Mouse (Mus musculus) ZHBTc4 (cell line): ENCODE data around the gene Inhbc.

Experiments used
- DNase-seq: peaks from one replicate; pipeline ENCODE4 v3.0.0-alpha.2; 2011; ENCODE audit warnings: low read depth, low spot score

The Inhbc gene

GRCm38 (mm10) chr10:127369834-127370820 lies at the start of gene Inhbc:
Gene Inhbc (minus strand): TSS chr10:127370431.
- no peak for DNase-seq

DNA sequence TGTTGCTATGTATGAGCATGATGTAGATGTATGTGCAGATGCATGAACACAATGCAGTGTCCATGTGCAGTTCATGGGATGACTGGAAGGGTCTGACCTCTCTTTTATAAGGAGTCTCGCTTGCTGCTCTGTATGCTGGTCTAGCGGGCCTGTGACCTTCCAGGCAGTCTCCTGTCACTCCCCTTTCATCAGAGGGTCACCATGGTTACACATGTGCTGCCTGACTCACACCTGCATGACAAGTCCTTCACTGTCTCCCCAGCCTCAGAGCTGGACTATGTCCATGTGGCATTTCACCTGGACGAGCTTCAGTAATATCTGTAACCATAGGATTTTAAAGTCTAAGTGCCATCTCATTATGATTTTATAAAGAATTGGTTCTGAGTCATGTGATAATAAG lies 43.9 kb upstream of the Inhbc start:
- no peak for DNase-seq

GRCm38 (mm10) chr10:127413585-127413984 lies 43.4 kb upstream of the Inhbc start:
- no peak for DNase-seq

GRCm38 (mm10) chr10:127412776-127413175 lies 42.5 kb upstream of the Inhbc start:
- DNase-seq = no peak

DNA sequence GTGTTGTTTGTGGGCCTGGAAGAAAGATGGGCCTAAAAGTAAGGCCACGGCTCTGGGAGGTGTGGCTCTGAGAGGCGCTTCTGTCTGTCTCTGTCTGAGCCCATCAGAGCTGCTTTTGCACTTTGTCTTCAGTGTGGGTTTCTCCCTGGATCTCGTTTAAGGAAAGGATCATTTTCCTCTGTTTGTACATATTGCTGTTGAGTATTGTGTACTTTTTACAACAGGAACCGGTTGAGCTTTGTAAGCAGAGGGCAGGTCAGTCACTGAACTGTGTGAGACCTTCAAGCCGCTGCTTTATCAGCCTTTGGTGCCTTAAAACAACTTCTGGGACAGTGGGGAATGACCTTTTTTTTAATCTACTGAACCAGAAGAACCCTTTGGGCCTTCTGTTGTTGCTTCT lies 41.9 kb upstream of the Inhbc start:
- DNase-seq = no peak

GRCm38 (mm10) chr10:127407391-127407790 lies 37.2 kb upstream of the Inhbc start:
- no peak for DNase-seq

DNA sequence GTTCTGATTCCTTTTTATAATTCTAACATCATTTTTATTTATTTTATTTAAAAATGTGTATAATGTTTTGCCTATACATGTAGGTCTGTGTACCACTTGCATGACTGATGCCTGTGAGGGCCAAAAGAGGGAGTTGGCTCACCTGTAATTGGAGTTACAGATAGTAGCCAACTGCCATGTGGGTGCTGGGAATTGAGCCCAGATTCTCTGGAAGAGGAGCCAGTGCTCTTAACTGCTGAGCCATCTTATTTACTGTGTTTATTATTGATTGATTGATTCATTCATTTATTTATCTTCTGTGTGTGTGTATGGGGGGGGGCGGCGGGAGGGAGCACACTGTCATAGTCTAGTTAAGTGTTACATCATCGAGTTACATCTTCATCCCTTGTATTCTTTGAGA lies 34.5 kb upstream of the Inhbc start:
- DNase-seq = no peak

- peak; percentile 84 for DNase-seq
Observed at GRCm38 (mm10) chr10:127391774-127392173, 21.5 kb upstream of the Inhbc start.

GRCm38 (mm10) chr10:127381743-127382134 lies 11.5 kb upstream of the Inhbc start:
- DNase-seq = no peak

DNA sequence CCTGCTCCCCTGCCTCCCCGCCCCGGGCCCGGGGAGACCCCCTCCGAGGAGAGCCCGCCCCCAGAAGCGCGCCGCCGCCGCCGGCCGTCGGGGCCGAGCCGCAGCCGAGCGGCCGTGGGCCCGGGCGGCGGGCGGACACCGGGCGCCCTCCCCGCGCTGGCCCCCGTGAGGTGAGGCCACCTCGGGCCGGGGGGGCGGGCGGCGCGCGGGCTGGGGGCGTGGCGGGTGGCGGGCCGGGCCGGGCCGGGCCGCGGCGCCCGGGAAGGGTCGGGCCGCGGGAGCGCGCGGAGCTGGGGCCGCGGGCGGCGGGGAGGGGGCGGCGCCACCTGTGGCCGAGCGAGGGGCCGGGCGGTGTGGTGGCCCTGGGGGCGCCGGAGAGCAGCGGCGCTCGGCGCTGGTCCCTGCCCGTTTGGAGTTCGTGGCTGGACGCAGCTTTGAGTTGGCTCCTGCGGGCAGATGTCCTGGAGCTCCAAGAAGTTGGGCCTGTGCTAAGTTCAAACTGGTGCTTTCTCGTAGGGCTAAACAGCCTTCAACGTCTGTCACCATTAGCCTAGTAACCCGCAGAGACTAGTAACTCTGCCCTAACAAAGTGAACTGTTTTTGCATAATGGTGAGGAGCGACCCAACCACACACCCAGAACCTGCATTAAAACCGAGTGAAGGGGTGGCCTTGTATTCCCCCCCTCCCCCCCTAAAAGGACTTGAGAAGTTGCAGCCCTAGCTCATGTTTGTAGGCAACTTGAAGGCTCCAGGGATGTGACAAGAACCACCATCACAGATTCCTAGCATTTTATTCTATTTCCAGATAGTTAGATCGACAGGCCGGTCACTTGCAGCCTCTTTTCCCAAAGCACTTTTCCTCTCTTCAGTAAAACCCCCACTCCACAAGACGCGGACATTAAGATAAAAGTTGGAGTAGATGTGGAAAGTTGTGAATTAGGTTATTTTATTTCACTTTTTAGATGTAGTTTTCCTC lies 10.8 kb upstream of the Inhbc start:
- DNase-seq = peak; percentile 77

GRCm38 (mm10) chr10:127380251-127380691 lies 10.0 kb upstream of the Inhbc start, which contains the start of gene R3hdm2:
Gene R3hdm2 (plus strand): TSS chr10:127380327.
- DNase-seq = peak; percentile 98

GRCm38 (mm10) chr10:127379654-127380053 lies 9.4 kb upstream of the Inhbc start:
- no peak for DNase-seq

DNA sequence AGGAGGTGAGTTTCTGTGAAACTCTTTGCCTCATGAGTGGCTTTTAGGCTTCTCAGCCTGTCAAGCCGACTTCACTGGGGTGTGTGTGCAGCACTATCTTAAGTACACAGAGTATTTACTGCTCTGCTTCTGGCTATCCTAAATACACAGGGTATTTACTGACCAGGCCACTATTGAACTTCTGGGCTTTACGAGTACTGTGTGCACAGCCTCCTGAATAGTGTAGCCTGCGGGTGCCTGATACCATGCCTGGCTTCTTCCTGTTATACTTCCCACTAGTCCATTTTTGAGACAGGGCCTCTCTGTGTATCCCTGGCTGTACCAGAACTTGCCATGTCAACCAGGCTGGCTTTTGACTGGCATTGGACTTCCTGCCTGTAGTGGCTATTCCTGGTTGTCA lies 7.5 kb upstream of the Inhbc start:
- DNase-seq = no peak

DNA sequence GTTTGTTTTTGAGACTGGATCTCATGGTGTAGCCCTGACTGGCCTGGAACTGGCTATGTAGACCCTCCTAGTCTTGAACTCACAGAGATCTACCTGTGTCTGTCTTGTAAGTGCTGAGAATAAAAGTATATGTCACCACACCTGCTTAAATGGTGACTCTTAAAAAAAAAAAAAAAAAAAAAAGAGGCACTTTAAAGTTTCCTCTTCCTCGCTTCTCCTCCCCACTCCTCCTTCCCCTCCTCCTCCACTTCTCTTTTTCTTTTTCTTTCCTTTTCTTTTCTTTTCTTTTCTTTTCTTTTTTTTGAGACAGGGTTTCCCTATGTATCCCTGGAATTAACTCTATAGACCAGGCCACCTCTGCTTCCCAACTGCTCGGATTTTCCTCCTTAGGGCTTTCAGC lies 792 bp upstream of the Inhbc start:
- DNase-seq = no peak

DNA sequence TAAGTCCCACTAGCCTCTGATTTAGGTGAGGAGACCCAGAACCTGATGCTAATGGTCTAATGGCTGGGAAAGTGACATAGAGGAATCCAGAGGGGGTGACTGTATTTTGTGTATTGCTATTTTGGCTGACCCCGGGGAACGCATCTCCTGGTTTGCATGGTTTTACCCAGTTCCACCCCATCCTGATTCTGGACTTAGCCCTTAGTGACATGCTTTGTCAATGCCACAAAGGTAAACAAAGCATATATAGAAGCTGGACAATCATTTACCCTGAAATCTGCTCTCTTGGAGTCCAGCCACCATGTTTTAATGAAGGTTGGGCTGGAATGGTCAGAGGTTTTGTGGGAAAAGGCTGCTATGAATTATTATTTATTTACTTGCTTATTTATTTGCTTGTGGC lies 2.0 kb downstream of the Inhbc start:
- no peak for DNase-seq

DNA sequence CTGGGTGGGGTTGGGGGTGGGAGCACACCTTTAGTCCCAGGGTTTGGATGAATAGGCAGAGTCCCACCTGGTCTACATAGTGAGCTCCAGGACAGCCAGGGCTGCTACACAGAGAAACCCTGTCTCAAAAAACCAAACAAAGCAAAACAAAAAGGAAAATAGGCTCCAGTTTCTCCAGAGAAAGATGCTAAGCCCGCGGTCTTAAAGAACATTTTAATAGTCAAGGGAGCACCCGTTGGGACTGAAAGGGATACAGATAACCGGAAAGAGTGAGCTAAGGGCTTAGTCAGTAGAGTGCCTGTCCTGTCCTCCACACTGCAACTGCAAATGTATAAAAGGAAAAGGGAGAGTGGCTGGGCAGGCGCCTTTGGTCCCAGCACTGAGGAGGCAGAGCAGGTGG lies 3.1 kb downstream of the Inhbc start:
- DNase-seq = no peak

DNA sequence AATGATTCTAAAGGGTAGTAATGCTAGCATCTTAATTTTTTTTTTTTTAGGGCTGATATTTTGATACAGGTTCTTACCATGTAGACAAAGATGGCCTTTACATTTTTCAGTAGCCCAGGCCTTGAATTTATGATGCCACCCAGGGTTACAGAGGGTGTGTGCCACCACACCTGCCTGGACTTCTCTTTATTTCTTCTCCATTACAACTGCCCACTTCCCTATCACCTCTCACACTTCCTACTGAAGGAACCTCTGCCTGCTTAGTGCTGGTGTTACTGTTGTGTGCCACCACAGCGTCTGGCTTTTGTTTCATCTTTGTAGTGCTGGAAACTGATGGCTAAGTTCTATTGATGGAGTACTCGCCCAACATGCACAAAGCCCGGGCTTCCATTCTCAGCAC lies 9.5 kb downstream of the Inhbc start:
- no peak for DNase-seq

- DNase-seq = no peak
Observed at GRCm38 (mm10) chr10:127355336-127355735, 14.9 kb downstream of the Inhbc start.

- no peak for DNase-seq
Observed at GRCm38 (mm10) chr10:127353909-127354895, 16.0 kb downstream of the Inhbc start, which contains the start of gene Inhbe. Gene Inhbe (minus strand): TSS chr10:127354411.

DNA sequence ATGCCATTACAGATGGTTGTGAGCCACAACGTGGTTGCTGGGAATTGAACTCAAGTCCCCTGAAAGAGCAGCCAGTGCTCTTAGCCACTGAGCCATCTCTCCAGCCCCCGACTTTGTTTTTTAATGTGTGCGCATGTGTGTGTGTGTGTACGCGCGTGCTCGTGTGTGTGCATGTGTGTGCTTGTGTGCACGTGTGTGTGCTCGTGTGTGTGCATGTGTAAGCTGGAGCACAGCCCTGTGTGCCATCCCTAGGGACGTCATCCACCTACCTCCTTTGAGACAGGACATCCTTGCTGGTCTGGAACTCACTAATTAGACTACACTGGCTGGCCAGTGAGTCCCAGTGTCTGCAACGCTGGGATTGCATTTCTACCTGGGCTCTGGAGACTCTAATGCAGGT lies 17.5 kb downstream of the Inhbc start:
- no peak for DNase-seq

DNA sequence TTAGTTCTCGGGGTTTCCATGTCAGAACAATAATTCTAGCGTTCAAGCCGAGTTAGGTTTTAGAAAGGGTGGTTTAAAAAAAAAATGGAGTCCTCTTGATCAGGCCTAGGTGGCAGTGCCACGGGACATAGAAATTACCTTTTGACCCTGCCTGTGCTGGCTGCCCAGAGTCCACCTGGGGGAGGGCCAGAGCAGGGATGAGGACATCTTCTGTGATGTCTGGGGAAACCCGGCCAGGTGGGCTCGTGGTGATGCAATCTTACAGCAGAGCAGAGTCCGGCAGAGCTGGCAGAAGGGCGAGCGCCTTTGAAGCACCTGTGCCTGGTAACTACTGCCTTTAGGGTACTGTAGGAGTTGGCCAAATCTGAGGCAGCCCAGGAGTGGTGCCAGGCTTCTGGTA lies 18.0 kb downstream of the Inhbc start:
- no peak for DNase-seq
